Mouse (Mus musculus): Measurements from ENCODE around the gene Zpr1.
"Not testable (repeated sequence)": the region's sequence is repeated elsewhere in the genome, so short reads cannot be mapped to it uniquely, and the experiment has no call there.

Zpr1 gene

GRCm38 (mm10) chr9:46268343-46268873 is 4.5 kb upstream of the Zpr1 start, which contains the start of gene Apoa5:
Gene Apoa5, plus strand, starts transcription at chr9:46268633.
- no peak for DNase-seq

- DNase-seq: no peak
Observed at GRCm38 (mm10) chr9:46269125-46269524, 3.7 kb upstream of the Zpr1 start.

- no peak for DNase-seq
Observed at GRCm38 (mm10) chr9:46270782-46271181, 2.1 kb upstream of the Zpr1 start.

GRCm38 (mm10) chr9:46272070-46272469 is 794 bp upstream of the Zpr1 start:
- DNase-seq: no peak

- DNase-seq: no peak
Observed at GRCm38 (mm10) chr9:46274494-46274893, 1.6 kb downstream of the Zpr1 start.

GRCm38 (mm10) chr9:46282631-46283436 is 10.0 kb downstream of the Zpr1 start, which contains the start of gene Bud13:
Gene Bud13, plus strand, starts transcription at chr9:46283008.
- DNase-seq: peak; percentile 92

- DNase-seq: no peak
Observed at GRCm38 (mm10) chr9:46298381-46298780, 25.5 kb downstream of the Zpr1 start.

GRCm38 (mm10) chr9:46302142-46302541 is 29.3 kb downstream of the Zpr1 start:
- peak; percentile 52 for DNase-seq

- no peak for DNase-seq
Observed at GRCm38 (mm10) chr9:46309121-46309520, 36.3 kb downstream of the Zpr1 start.

- peak; percentile 66 for DNase-seq
Observed at GRCm38 (mm10) chr9:46314507-46314906, 41.6 kb downstream of the Zpr1 start.

- DNase-seq: no peak
Observed at GRCm38 (mm10) chr9:46314921-46315320, 42.1 kb downstream of the Zpr1 start.

- peak; percentile 62 for DNase-seq
Observed at GRCm38 (mm10) chr9:46315807-46316365, 43.0 kb downstream of the Zpr1 start.

GRCm38 (mm10) chr9:46316388-46316787 is 43.5 kb downstream of the Zpr1 start:
- no peak for DNase-seq

- DNase-seq: no peak
Observed at GRCm38 (mm10) chr9:46316909-46317308, 44.0 kb downstream of the Zpr1 start.

- no peak for DNase-seq
Observed at GRCm38 (mm10) chr9:46317957-46318356, 45.1 kb downstream of the Zpr1 start.

GRCm38 (mm10) chr9:46319886-46320285 is 47.0 kb downstream of the Zpr1 start, which contains the start of gene 4931429L15Rik:
Gene 4931429L15Rik, minus strand, starts transcription at chr9:46319986.
- DNase-seq: not testable (repeated sequence)

- DNase-seq: no peak
Observed at GRCm38 (mm10) chr9:46320461-46320860, 47.6 kb downstream of the Zpr1 start.

- no peak for DNase-seq
Observed at GRCm38 (mm10) chr9:46326694-46327405, 54.0 kb downstream of the Zpr1 start.

- DNase-seq: no peak
Observed at GRCm38 (mm10) chr9:46327706-46328571, 55.1 kb downstream of the Zpr1 start.

GRCm38 (mm10) chr9:46328572-46329249 is 55.8 kb downstream of the Zpr1 start:
- DNase-seq: peak; percentile 62

- no peak for DNase-seq
Observed at GRCm38 (mm10) chr9:46329250-46329648, 56.4 kb downstream of the Zpr1 start.

Measured in right cerebral cortex, adult 18-20 months (tissue).